Mouse (Mus musculus): Measurements from ENCODE around the gene Snx32. TPM values are rescaled to one million over a fixed set of nuclear protein-coding genes. Genes with fewer than 3 reads are reported as not detected.

Snx32 gene
- polyA plus RNA-seq, 1 experiment from 2014 or later = 3.7 TPM

DNA sequence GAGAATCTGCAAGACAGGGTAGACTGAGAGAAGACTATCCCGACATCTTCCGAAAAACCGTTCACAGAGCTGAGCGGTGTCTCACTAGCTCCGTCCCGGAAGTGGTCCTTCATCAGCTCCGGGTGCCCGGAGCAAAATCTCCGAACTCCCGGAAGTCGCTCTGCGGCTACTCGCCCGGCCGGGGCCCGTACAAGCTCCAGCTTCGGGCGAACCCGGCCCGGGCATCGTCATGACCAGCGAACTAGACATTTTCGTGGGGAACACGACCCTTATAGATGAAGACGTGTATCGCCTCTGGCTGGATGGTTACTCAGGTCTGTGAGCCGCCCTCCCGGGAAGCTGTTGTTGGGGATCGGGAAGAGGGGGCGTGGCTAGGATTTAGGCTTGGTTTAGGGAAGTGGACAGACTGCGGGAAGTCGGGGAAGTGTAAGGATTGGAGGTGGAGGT, 49.9 kb downstream of the Snx32 start, which contains the start of gene Fibp:
Fibp (plus strand) TSS at position 151 of the 447 bp plus-strand sequence.
- ATAC-seq (peak; percentile 51), DNase-seq (ENCODE audit: low spot score) (peak; percentile 93)
- Histone ChIP-seq H3K27ac (ENCODE audit: low read length) (peak within 1 kb of the TSS; percentile 73), H3K27me3 (replicated peaks; ENCODE audit: insufficient read depth, low read length) (no peaks in the 10 kb centered on the region), H3K36me3 (ENCODE audit: insufficient read depth, low read length) (peaks cover 8% of the 10 kb centered on the region; the same call in 1 of the 2 replicates), H3K4me3 (ENCODE audit: low read depth, low read length) (peak within 1 kb of the TSS; percentile 78), H3K4me2 (replicated peaks; ENCODE audit: low read depth, low read length) (peak within 1 kb of the TSS; percentile 71), H3K4me1 (ENCODE audit: insufficient read depth, low read depth, low read length) (peaks cover 13% of the 10 kb centered on the region), H3K9ac (replicated peaks; ENCODE audit: low read depth) (peak within 1 kb of the TSS; percentile 69), H3K9me3 (ENCODE audit: low read length) (no peaks in the 10 kb centered on the region)
- 0% methylated on average over 32 of the region's 32 CpGs for WGBS
- TF ChIP-seq EP300 (IDR thresholded peaks at IDR 0.05) (0 out of 2 replicates have a peak, but pooled peaks have one; percentile 60), CTCF (IDR thresholded peaks at IDR 0.05) (no peak)

DNA sequence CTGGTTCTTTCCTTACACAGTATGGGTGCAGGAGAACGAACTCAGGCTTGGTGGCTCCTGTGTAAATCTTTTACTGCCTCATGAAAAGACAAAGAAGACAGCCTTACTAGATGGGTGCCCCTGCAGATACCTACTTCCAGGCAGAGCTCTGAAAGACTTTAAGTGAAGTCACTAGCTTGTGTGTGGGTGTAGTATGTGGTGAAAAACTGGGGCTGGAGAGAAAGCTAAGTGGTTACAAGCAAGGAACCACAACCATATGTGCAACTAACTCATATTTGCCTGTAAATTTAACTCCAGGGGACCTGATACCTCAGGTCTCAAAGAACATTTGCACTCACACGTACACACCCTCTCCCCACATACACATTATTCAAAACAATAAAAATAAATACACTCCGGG, 50.4 kb downstream of the Snx32 start:
- Histone ChIP-seq H3K4me3 (ENCODE audit: low read depth, low read length) (peak overlapping the region; percentile 78), H3K4me1 (ENCODE audit: insufficient read depth, low read depth, low read length) (peaks cover 13% of the 10 kb centered on the region), H3K27me3 (replicated peaks; ENCODE audit: insufficient read depth, low read length) (no peaks in the 10 kb centered on the region), H3K9ac (replicated peaks; ENCODE audit: low read depth) (no peak overlapping the region), H3K27ac (ENCODE audit: low read length) (0 out of 2 replicates have a peak overlapping the region, but pooled peaks have one; percentile 73), H3K4me2 (replicated peaks; ENCODE audit: low read depth, low read length) (peak overlapping the region; percentile 71), H3K9me3 (ENCODE audit: low read length) (no peaks in the 10 kb centered on the region), H3K36me3 (ENCODE audit: insufficient read depth, low read length) (peaks cover 2% of the 10 kb centered on the region; the same call in 1 of the 2 replicates)
- no peak for DNase-seq (ENCODE audit: low spot score)
- 24% methylated on average over 3 of the region's 3 CpGs for WGBS
- no peak for ATAC-seq
- TF ChIP-seq CTCF (IDR thresholded peaks at IDR 0.05) = no peak
- TF ChIP-seq EP300 (IDR thresholded peaks at IDR 0.05) = no peak

DNA sequence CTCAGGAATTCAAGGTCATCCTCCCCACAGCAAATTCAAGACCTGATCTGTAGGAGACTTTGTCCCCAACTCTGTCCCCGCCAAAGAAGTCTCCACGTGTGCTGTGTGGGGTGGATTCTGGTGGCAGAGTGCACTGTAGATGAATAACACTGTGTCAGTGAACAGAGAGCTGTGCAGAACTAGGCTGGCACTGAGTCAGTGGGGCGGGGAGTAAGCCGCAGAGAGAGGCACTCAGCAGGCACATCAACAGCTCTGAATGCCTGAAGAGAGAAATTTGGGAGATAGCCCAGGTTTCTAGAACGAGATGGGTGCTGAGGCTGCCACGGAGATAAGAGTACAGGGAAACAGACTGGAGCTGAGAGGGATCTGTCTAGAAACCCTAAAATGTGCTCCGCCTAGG, 51.3 kb downstream of the Snx32 start:
- H3K4me1 ChIP-seq (ENCODE audit: insufficient read depth, low read depth, low read length) = peaks cover 13% of the 10 kb centered on the region
- WGBS = 58% methylated on average over 7 of the region's 7 CpGs
- no peaks in the 10 kb centered on the region; the same call in 1 of the 2 replicates for H3K36me3 ChIP-seq (ENCODE audit: insufficient read depth, low read length)
- H3K4me2 ChIP-seq (replicated peaks; ENCODE audit: low read depth, low read length) = no peak overlapping the region
- ATAC-seq (no peak), DNase-seq (ENCODE audit: low spot score) (no peak)
- H3K9ac ChIP-seq (replicated peaks; ENCODE audit: low read depth) = no peak overlapping the region
- H3K27me3 ChIP-seq (replicated peaks; ENCODE audit: insufficient read depth, low read length) = no peaks in the 10 kb centered on the region
- no peaks in the 10 kb centered on the region for H3K9me3 ChIP-seq (ENCODE audit: low read length)
- TF ChIP-seq EP300 (IDR thresholded peaks at IDR 0.05) (no peak), CTCF (IDR thresholded peaks at IDR 0.05) (no peak)
- H3K4me3 ChIP-seq (ENCODE audit: low read depth, low read length) = no peak overlapping the region
- H3K27ac ChIP-seq (ENCODE audit: low read length) = no peak overlapping the region

DNA sequence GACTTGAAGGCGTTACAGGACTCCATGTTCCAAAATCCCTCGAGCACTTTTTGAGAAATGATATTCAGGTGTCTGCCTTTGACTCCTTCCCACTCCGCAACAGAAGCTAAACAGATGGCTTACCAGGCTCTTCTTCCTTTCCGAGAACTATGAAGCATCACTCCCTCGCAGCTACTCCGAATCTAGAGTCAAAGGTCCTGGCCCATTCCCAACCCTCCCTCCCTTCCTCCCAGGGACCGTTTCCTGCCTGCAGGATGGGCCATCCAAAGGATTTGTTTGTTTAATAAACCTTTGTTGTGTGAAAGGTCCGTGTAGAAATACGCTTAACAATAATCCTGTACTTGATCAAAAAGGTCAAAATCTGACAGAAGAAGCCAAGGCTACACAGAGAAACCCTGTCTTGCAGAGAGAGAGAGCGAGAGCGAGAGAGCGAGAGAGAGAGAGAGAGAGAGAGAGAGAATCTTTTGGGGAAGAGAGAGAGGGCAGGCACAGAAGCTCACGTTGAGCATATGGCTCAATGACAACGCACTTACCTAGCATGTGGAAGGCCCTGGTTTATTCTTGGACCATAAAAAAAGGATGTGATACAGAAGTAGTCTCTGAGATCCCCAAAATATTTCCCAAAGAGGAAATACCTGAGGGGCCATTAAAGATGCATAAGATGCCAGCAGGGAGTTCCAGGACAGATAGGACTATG, 52.4 kb downstream of the Snx32 start, which contains the start of gene Ccdc85b:
Ccdc85b (minus strand) TSS at position 149 of the 697 bp plus-strand sequence.
- Histone ChIP-seq H3K9me3 (ENCODE audit: low read length) (no peaks in the 10 kb centered on the region), H3K9ac (replicated peaks; ENCODE audit: low read depth) (peak within 1 kb of the TSS; percentile 74), H3K27ac (ENCODE audit: low read length) (peak within 1 kb of the TSS; percentile 92), H3K27me3 (replicated peaks; ENCODE audit: insufficient read depth, low read length) (no peaks in the 10 kb centered on the region), H3K36me3 (ENCODE audit: insufficient read depth, low read length) (no peaks in the 10 kb centered on the region; the same call in 1 of the 2 replicates), H3K4me3 (ENCODE audit: low read depth, low read length) (peak within 1 kb of the TSS; percentile 79), H3K4me1 (ENCODE audit: insufficient read depth, low read depth, low read length) (peaks cover 13% of the 10 kb centered on the region), H3K4me2 (replicated peaks; ENCODE audit: low read depth, low read length) (peak within 1 kb of the TSS; percentile 98)
- DNase-seq (ENCODE audit: low spot score) (no peak), ATAC-seq (peak; percentile 30)
- no peak for TF ChIP-seq CTCF (IDR thresholded peaks at IDR 0.05)
- TF ChIP-seq EP300 (IDR thresholded peaks at IDR 0.05) = peak; percentile 59; the same call in 1 of the 2 replicates
- 9% methylated on average over 14 of the region's 14 CpGs for WGBS

DNA sequence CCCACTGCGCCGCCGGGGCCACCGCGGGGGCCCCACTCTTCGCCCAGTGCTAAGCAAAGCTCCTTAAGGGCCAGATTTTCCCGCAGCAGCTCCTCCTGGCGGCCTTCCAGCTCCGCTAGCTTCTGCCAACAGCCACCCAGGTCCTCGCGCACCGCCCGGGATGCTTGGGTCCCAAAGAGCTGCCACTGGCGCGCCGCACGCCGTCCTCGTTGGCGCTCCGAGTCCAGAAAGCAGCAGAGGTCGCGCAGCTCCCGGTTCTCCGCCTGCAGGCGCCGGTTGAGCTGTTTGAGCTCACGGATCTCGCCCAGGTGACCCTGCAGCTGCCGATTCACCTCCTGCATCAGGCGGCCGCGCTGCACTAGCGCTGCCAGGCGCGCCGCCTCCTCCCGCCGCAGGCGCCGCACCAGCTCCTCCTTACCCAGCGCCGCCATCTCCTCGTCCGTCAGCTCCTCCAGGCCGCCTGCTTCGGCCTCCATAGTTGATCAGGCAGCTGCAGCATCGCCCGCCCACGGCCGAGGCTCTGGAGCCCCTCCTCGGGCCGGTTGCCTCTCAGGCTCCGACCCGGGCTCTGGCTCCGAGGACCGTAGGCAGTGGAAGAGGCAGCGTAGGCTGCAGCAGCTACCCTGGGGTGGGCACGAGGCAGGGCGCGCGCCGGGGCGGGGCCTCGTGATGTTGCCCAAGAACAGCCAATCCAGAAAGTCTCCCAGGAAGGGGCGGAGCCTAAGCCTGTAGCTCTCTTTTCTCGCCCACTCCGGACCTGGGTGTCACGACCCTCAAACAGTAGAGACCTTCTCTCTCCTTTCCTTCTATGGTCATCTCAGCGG, 53.2 kb downstream of the Snx32 start:
- no peak for TF ChIP-seq EP300 (IDR thresholded peaks at IDR 0.05)
- peak; percentile 35 for TF ChIP-seq CTCF (IDR thresholded peaks at IDR 0.05)
- ATAC-seq (peak; percentile 92), DNase-seq (ENCODE audit: low spot score) (peak; percentile 97)
- H3K36me3 ChIP-seq (ENCODE audit: insufficient read depth, low read length) = no peaks in the 10 kb centered on the region
- under 1% methylated on average over 63 of the region's 70 CpGs for WGBS
- peak overlapping the region; percentile 98 for H3K4me2 ChIP-seq (replicated peaks; ENCODE audit: low read depth, low read length)
- peak overlapping the region; percentile 74 for H3K9ac ChIP-seq (replicated peaks; ENCODE audit: low read depth)
- peak overlapping the region; percentile 92 for H3K27ac ChIP-seq (ENCODE audit: low read length)
- H3K4me3 ChIP-seq (ENCODE audit: low read depth, low read length) = peak overlapping the region; percentile 79
- H3K9me3 ChIP-seq (ENCODE audit: low read length) = no peaks in the 10 kb centered on the region
- peaks cover 13% of the 10 kb centered on the region for H3K4me1 ChIP-seq (ENCODE audit: insufficient read depth, low read depth, low read length)
- no peaks in the 10 kb centered on the region for H3K27me3 ChIP-seq (replicated peaks; ENCODE audit: insufficient read depth, low read length)
